13 mouse cellular contexts compared by ENCODE assay signal in genomic region chr10:111107852-111108251, GRCm38 (mm10). TPM values are rescaled to one million over a fixed set of nuclear protein-coding genes. Genes with fewer than 3 reads are reported as not detected.
DNase-seq lines count a peak whose midpoint lies in the region; ATAC-seq and TF ChIP-seq lines count a peak whose summit lies in the region.
"Had no signal": no experiment of that assay in that cellular context is flagged by ENCODE, and none has a peak within 500 bp of the region (broad histone marks: within the 10 kb centered on the region; RNA-seq: fewer than 3 reads in every experiment).

No protein-coding gene starts in this region.

- TF ChIP-seq POLR2A in MEL (IDR thresholded peaks at IDR 0.05; ENCODE audit: control insufficient read depth in 1 of 2, insufficient read depth in 1 of 2, low read depth in 1 of 2, low read length in 2 of 2, poor library complexity in 1 of 2) = no peak

- no peaks in the 10 kb centered on the region for H3K9me3 ChIP-seq in liver, embryonic 13.5 days (replicated peaks)
- no peaks in the 10 kb centered on the region for H3K9me3 ChIP-seq in liver, embryonic 11.5 days (ENCODE audit: control insufficient read depth, low read length)
- H3K9me3 ChIP-seq in MEL (replicated peaks; ENCODE audit: insufficient read depth, low read length) = no peaks in the 10 kb centered on the region
- no peaks in the 10 kb centered on the region for H3K9me3 ChIP-seq in liver, embryonic 16.5 days (replicated peaks; ENCODE audit: control insufficient read depth, low read length)
- no peaks in the 10 kb centered on the region for H3K9me3 ChIP-seq in hindbrain, embryonic 16.5 days (ENCODE audit: control insufficient read depth, low read length)
- H3K9me3 ChIP-seq: embryonic facial prominence, embryonic 12.5 days; forebrain, embryonic 15.5 days; G1E; heart, embryonic 10.5 days; hindbrain, embryonic 12.5 days had no signal

- no peak for TF ChIP-seq CTCF in MEL (IDR thresholded peaks at IDR 0.05 in 2 of 3, conservative IDR thresholded peaks at IDR 0.05 in 1 of 3; ENCODE audit: control insufficient read depth in 1 of 3, insufficient read depth in 1 of 3, low read depth in 2 of 3, low read length in 3 of 3, poor library complexity in 1 of 3, severe bottlenecking in 1 of 3)

- H3K4me3 ChIP-seq in liver, embryonic 13.5 days (replicated peaks) = no peak overlapping the region
- H3K4me3 ChIP-seq in liver, embryonic 11.5 days (ENCODE audit: low read depth, low read length) = no peak overlapping the region
- peak overlapping the region; percentile 4 to 36; a peak in 2 of 4 replicates for H3K4me3 ChIP-seq in MEL (ENCODE audit: control insufficient read depth in 1 of 2, insufficient read depth in 1 of 2, low read depth in 2 of 2, low read length in 2 of 2)
- H3K4me3 ChIP-seq in liver, embryonic 16.5 days (ENCODE audit: low read depth, low read length) = no peak overlapping the region
- no peak overlapping the region for H3K4me3 ChIP-seq in hindbrain, embryonic 16.5 days (ENCODE audit: low read length)
- H3K4me3 ChIP-seq: embryonic facial prominence, embryonic 12.5 days; heart, embryonic 10.5 days had no signal

- ATAC-seq in liver, embryonic 13.5 days (ENCODE audit: low read depth) = no peak
- ATAC-seq in liver, embryonic 11.5 days (replicated peaks; ENCODE audit: low FRiP score) = no peak
- ATAC-seq in liver, embryonic 16.5 days (ENCODE audit: low read depth) = no peak
- ATAC-seq in hindbrain, embryonic 16.5 days = no peak
- no peak for ATAC-seq in megakaryocyte-erythroid progenitor cell, adult 5-6 weeks (replicated peaks; ENCODE audit: low FRiP score, low TSS enrichment, poor library complexity, severe bottlenecking)

- DNase-seq in liver, embryonic 13.5 days = no peak
- DNase-seq in liver, embryonic 11.5 days (ENCODE audit: low spot score) = no peak
- DNase-seq in MEL (ENCODE audit: low read depth, low spot score) = no peak
- DNase-seq in embryo, embryonic 10 days (ENCODE audit: low spot score) = no peak

- no peak for TF ChIP-seq EP300 in MEL (IDR thresholded peaks at IDR 0.05; ENCODE audit: low read depth in 1 of 2, low read length in 2 of 2)

- no peak for TF ChIP-seq RAD21 in MEL (IDR thresholded peaks at IDR 0.05; ENCODE audit: low read depth, low read length)

- H3K36me3 ChIP-seq in liver, embryonic 13.5 days = no peaks in the 10 kb centered on the region
- H3K36me3 ChIP-seq in liver, embryonic 11.5 days (ENCODE audit: control insufficient read depth, insufficient read depth, low read length) = no peaks in the 10 kb centered on the region
- H3K36me3 ChIP-seq in MEL (ENCODE audit: control insufficient read depth in 1 of 2, insufficient read depth in 2 of 2, low read length in 2 of 2) = peaks cover 0 to 8% of the 10 kb centered on the region in 2 experiments; a peak in 2 of 4 replicates
- H3K36me3 ChIP-seq in liver, embryonic 16.5 days (ENCODE audit: control insufficient read depth, insufficient read depth) = no peaks in the 10 kb centered on the region
- H3K36me3 ChIP-seq in hindbrain, embryonic 16.5 days (ENCODE audit: control insufficient read depth, insufficient read depth, low read length) = no peaks in the 10 kb centered on the region
- H3K36me3 ChIP-seq: embryonic facial prominence, embryonic 12.5 days; forebrain, embryonic 15.5 days; G1E; heart, embryonic 10.5 days; hindbrain, embryonic 12.5 days had no signal

- 51% methylated on average over 5 of the region's 5 CpGs for WGBS in liver, embryonic 13.5 days (ENCODE audit: insufficient replicate concordance)
- WGBS in liver, embryonic 11.5 days = 66% methylated on average over 5 of the region's 5 CpGs
- 52% methylated on average over 5 of the region's 5 CpGs for WGBS in liver, embryonic 16.5 days (ENCODE audit: insufficient replicate concordance)
- WGBS in hindbrain, embryonic 16.5 days = 89% methylated on average over 5 of the region's 5 CpGs

- H3K27me3 ChIP-seq in liver, embryonic 13.5 days = no peaks in the 10 kb centered on the region
- H3K27me3 ChIP-seq in liver, embryonic 11.5 days (replicated peaks; ENCODE audit: control insufficient read depth, insufficient read depth, low read length) = no peaks in the 10 kb centered on the region
- no peaks in the 10 kb centered on the region for H3K27me3 ChIP-seq in MEL (ENCODE audit: control insufficient read depth in 1 of 2, insufficient read depth in 2 of 2, low read length in 2 of 2)
- no peaks in the 10 kb centered on the region for H3K27me3 ChIP-seq in liver, embryonic 16.5 days (ENCODE audit: control insufficient read depth, insufficient read depth, low read depth, low read length)
- H3K27me3 ChIP-seq in hindbrain, embryonic 16.5 days (replicated peaks; ENCODE audit: control insufficient read depth, insufficient read depth, low read length) = no peaks in the 10 kb centered on the region
- H3K27me3 ChIP-seq: embryonic facial prominence, embryonic 12.5 days; forebrain, embryonic 15.5 days; hindbrain, embryonic 12.5 days had no signal

- H3K4me2 ChIP-seq in liver, embryonic 13.5 days = peak overlapping the region; percentile 12; the same call in 1 of the 2 replicates
- no peak overlapping the region for H3K4me2 ChIP-seq in liver, embryonic 11.5 days
- H3K4me2 ChIP-seq in liver, embryonic 16.5 days (ENCODE audit: low read depth, low read length) = 0 out of 2 replicates have a peak overlapping the region, but pooled peaks have one; percentile 11
- no peak overlapping the region for H3K4me2 ChIP-seq in hindbrain, embryonic 16.5 days (ENCODE audit: low read length)

- H3K9ac ChIP-seq in liver, embryonic 13.5 days = no peak overlapping the region
- H3K9ac ChIP-seq in liver, embryonic 11.5 days (ENCODE audit: low read depth, low read length) = no peak overlapping the region
- no peak overlapping the region for H3K9ac ChIP-seq in MEL (ENCODE audit: control insufficient read depth, low read depth, low read length, poor library complexity, severe bottlenecking)
- H3K9ac ChIP-seq in liver, embryonic 16.5 days (ENCODE audit: low read depth, low read length) = no peak overlapping the region
- H3K9ac ChIP-seq in hindbrain, embryonic 16.5 days (ENCODE audit: low read depth, low read length) = no peak overlapping the region
- H3K9ac ChIP-seq: embryonic facial prominence, embryonic 12.5 days; hindbrain, embryonic 12.5 days had no signal

- H3K79me2 ChIP-seq in MEL (ENCODE audit: control insufficient read depth, insufficient read depth, low read length, poor library complexity) = no peaks in the 10 kb centered on the region

- peaks cover 12% of the 10 kb centered on the region for H3K4me1 ChIP-seq in liver, embryonic 13.5 days (replicated peaks)
- H3K4me1 ChIP-seq in liver, embryonic 11.5 days (replicated peaks; ENCODE audit: control insufficient read depth, insufficient read depth, low read length) = no peaks in the 10 kb centered on the region
- peaks cover 2 to 19% of the 10 kb centered on the region in 2 experiments; a peak in 3 of 4 replicates for H3K4me1 ChIP-seq in MEL (ENCODE audit: control insufficient read depth in 1 of 2, insufficient read depth in 2 of 2, low read length in 2 of 2)
- H3K4me1 ChIP-seq in liver, embryonic 16.5 days (ENCODE audit: control insufficient read depth, low read depth, low read length) = no peaks in the 10 kb centered on the region; the same call in 1 of the 2 replicates
- H3K4me1 ChIP-seq in hindbrain, embryonic 16.5 days (ENCODE audit: control insufficient read depth, insufficient read depth, low read depth, low read length) = no peaks in the 10 kb centered on the region
- H3K4me1 ChIP-seq: embryonic facial prominence, embryonic 12.5 days; hindbrain, embryonic 12.5 days had no signal

- H3K27ac ChIP-seq in liver, embryonic 13.5 days = no peak overlapping the region
- H3K27ac ChIP-seq in liver, embryonic 11.5 days (ENCODE audit: low read depth, low read length) = no peak overlapping the region
- H3K27ac ChIP-seq in MEL (ENCODE audit: control insufficient read depth, low read depth, low read length) = peak overlapping the region; percentile 22; the same call in 1 of the 2 replicates
- H3K27ac ChIP-seq in liver, embryonic 16.5 days (ENCODE audit: low read length) = no peak overlapping the region
- no peak overlapping the region for H3K27ac ChIP-seq in hindbrain, embryonic 16.5 days (ENCODE audit: low read depth, low read length)
- H3K27ac ChIP-seq: embryonic facial prominence, embryonic 12.5 days; forebrain, embryonic 15.5 days; heart, embryonic 10.5 days; hindbrain, embryonic 12.5 days; hindbrain, postnatal 0 days had no signal

TF ChIP-seq in MEL, 35 proteins besides CTCF, POLR2A, EP300 and RAD21 (continues in another document):
- TF ChIP-seq ELF1 (IDR thresholded peaks at IDR 0.05; ENCODE audit: low read depth, low read length) = no peak
- TF ChIP-seq RCOR1 (IDR thresholded peaks at IDR 0.05; ENCODE audit: low read depth, low read length) = no peak
- no peak for TF ChIP-seq NELFE (IDR thresholded peaks at IDR 0.05; ENCODE audit: low read depth, low read length)
- TF ChIP-seq ZC3H11A (IDR thresholded peaks at IDR 0.05; ENCODE audit: low read depth, low read length) = no peak
- no peak for TF ChIP-seq E2F4 (IDR thresholded peaks at IDR 0.05; ENCODE audit: borderline replicate concordance, low read depth, low read length)
- no peak for TF ChIP-seq MEF2A (IDR thresholded peaks at IDR 0.05; ENCODE audit: extremely low read depth, insufficient replicate concordance, low read depth, low read length, poor library complexity, severe bottlenecking)
- TF ChIP-seq POLR2AphosphoS5 (IDR thresholded peaks at IDR 0.05; ENCODE audit: borderline replicate concordance, low read depth, low read length) = no peak
- no peak for TF ChIP-seq TAL1 (IDR thresholded peaks at IDR 0.05; ENCODE audit: low read length)
- no peak for TF ChIP-seq NRF1 (IDR thresholded peaks at IDR 0.05; ENCODE audit: insufficient read depth, low read depth, low read length, poor library complexity, severe bottlenecking)
- no peak for TF ChIP-seq GABPA (IDR thresholded peaks at IDR 0.05; ENCODE audit: low read depth, low read length)
- TF ChIP-seq MAX (IDR thresholded peaks at IDR 0.05; ENCODE audit: low read length) = peak; percentile 19; the same call in 1 of the 2 replicates
- TF ChIP-seq ZKSCAN1 (IDR thresholded peaks at IDR 0.05; ENCODE audit: low read depth, low read length) = no peak
- peak; percentile 79 for TF ChIP-seq USF1 (IDR thresholded peaks at IDR 0.05; ENCODE audit: low read depth, low read length)

RNA-seq across cellular contexts. Expression of gene Osbpl8, which starts 56.7 kb away (rescaled TPM):
- polyA plus RNA-seq in liver, embryonic 13.5 days (2015; fragmentation: Nextera tagmentation; extraction: Ambion mirVana) = 7.6 and 9.3 TPM in 2 replicates
- 10.9 and 11.2 TPM in 2 replicates for polyA plus RNA-seq in liver, embryonic 11.5 days (2014; fragmentation: Nextera tagmentation; extraction: Ambion mirVana)
- 44.8 and 65.7 TPM in 2 replicates for total RNA-seq in MEL (2012; rRNA removed)
- 10 to 100 TPM; 26.2 to 33.4 TPM for polyA plus RNA-seq in MEL (2012; ENCODE audit: insufficient read depth in 1 of 2, insufficient read length in 2 of 2, low read depth in 1 of 2, low replicate concordance in 2 of 2, missing spikeins in 1 of 2)
- 8.2 and 9.0 TPM in 2 replicates for polyA plus RNA-seq in liver, embryonic 16.5 days (2015; fragmentation: Nextera tagmentation; extraction: Ambion mirVana)
- polyA plus RNA-seq in hindbrain, embryonic 16.5 days (2015; fragmentation: Nextera tagmentation; extraction: Ambion mirVana) = 12.5 and 13.2 TPM in 2 replicates
- 54.0 and 62.3 TPM in 2 replicates for total RNA-seq in megakaryocyte-erythroid progenitor cell, adult 5-6 weeks (2014; fragmentation: Nextera tagmentation)
- total RNA-seq in megakaryocyte-erythroid progenitor cell, adult 5-6 weeks (2017) = 68.9 and 148 TPM in 2 replicates

Comparison
In these comparisons a context has a peak if more than half of its experiments do, and no peak if none do; other contexts are left out.
1. H3K4me2 ChIP-seq: peak in liver, embryonic 13.5 days (single experiment) and liver, embryonic 16.5 days (single experiment); none in liver, embryonic 11.5 days (single experiment) and hindbrain, embryonic 16.5 days (single experiment).
2. H3K4me3 ChIP-seq: peak in MEL (2 of 2); none in liver, embryonic 13.5 days (single experiment), liver, embryonic 11.5 days (single experiment), liver, embryonic 16.5 days (single experiment) and hindbrain, embryonic 16.5 days (single experiment).